Mouse (Mus musculus) heart, postnatal 14 days (tissue): Measurements from ENCODE around the gene 2810004N23Rik. TPM values are rescaled to one million over a fixed set of nuclear protein-coding genes. Genes with fewer than 3 reads are reported as not detected.

Experiments
- DNase-seq, 2 experiments: peaks; one replicate each; pipeline ENCODE4 v3.0.0; 2021 to 2022
- intact Hi-C: fragments of 180-260 bp; cut with DNase I; formaldehyde crosslinking; loops from one replicate; pipeline ENCODE4 v1.15.1; 2025
- total RNA-seq, 2 experiments: library from RNA; stranded (reverse); gene quantifications; 2 replicates each; pipeline ENCODE4 v1.2.3; 2021

2810004N23Rik gene
- total RNA-seq, 2 experiments from 2014 or later: 36.4 to 37.8 TPM

- DNase-seq: peak; percentile 93 to 96
- intact Hi-C loops: no loop called here
These were observed 69.7 kb downstream of the 2810004N23Rik start for GRCm38 (mm10) chr8:124793172-124793651.

GRCm38 (mm10) chr8:124792708-124793107, 70.2 kb downstream of the 2810004N23Rik start, which contains the start of gene Trim67:
Gene Trim67, plus strand, starts transcription at chr8:124793092.
- peak in 1 of 2 experiments; percentile 26 for DNase-seq
- intact Hi-C loops: no loop called here

- DNase-seq: no peak
- intact Hi-C loops: no loop called here
These were observed 70.7 kb downstream of the 2810004N23Rik start for GRCm38 (mm10) chr8:124792186-124792585.

GRCm38 (mm10) chr8:124791751-124792150, 71.2 kb downstream of the 2810004N23Rik start:
- intact Hi-C loops: no loop called here
- DNase-seq: no peak

GRCm38 (mm10) chr8:124790676-124791075, 72.2 kb downstream of the 2810004N23Rik start:
- no peak for DNase-seq
- intact Hi-C loops: no loop called here

Other genes starting within 250 kb of the 2810004N23Rik start
- gene 2310022B05Rik, start 199.8 kb downstream of the 2810004N23Rik start, total RNA-seq: 100 to 1,000 TPM in 1 of 2 experiments, 10 to 100 TPM in 1; 85.6 to 103 TPM
- 10 to 100 TPM; 19.3 to 19.9 TPM for gene Ttc13, start 141.1 kb downstream of the 2810004N23Rik start, total RNA-seq
- gene Arv1, start 141.0 kb downstream of the 2810004N23Rik start, total RNA-seq: 1 to 10 TPM; 5.4 TPM
- 1 to 10 TPM; 1.8 to 1.9 TPM for gene Fam89a, start 111.3 kb downstream of the 2810004N23Rik start, total RNA-seq
- under 1 TPM; 0.37 to 0.84 TPM for gene Trim67, start 70.0 kb downstream of the 2810004N23Rik start, total RNA-seq
- gene Gnpat, start 87 bp downstream of the 2810004N23Rik start, total RNA-seq: 100 to 1,000 TPM; 148 to 164 TPM
- 10 to 100 TPM; 19.7 to 20.2 TPM for gene Exoc8, start 34.6 kb upstream of the 2810004N23Rik start, total RNA-seq
- 10 to 100 TPM; 14.2 to 15.1 TPM for gene Sprtn, start 34.8 kb upstream of the 2810004N23Rik start, total RNA-seq
- gene Egln1, start 86.2 kb upstream of the 2810004N23Rik start, total RNA-seq: 100 to 1,000 TPM; 178 to 190 TPM
- gene Tsnax, start 149.9 kb upstream of the 2810004N23Rik start, total RNA-seq: 10 to 100 TPM; 74.0 to 74.1 TPM
- gene Disc1, start 191.1 kb upstream of the 2810004N23Rik start, total RNA-seq: 1 to 10 TPM; 3.1 to 3.9 TPM